Mouse (Mus musculus) urinary bladder, postnatal 4 days (tissue): ENCODE data around the gene Gsc2.

Source experiments
- DNase-seq, 2 experiments: peaks; one replicate each; pipeline ENCODE4 v3.0.0; 2021 to 2022; ENCODE audit warnings: low spot score in 2 of 2

Gsc2 gene

GRCm38 (mm10) chr16:17865293-17865692 lies 49.6 kb downstream of the Gsc2 start:
- no peak for DNase-seq
